Mouse (Mus musculus): Measurements from ENCODE around the gene Dennd2c.

DNA sequence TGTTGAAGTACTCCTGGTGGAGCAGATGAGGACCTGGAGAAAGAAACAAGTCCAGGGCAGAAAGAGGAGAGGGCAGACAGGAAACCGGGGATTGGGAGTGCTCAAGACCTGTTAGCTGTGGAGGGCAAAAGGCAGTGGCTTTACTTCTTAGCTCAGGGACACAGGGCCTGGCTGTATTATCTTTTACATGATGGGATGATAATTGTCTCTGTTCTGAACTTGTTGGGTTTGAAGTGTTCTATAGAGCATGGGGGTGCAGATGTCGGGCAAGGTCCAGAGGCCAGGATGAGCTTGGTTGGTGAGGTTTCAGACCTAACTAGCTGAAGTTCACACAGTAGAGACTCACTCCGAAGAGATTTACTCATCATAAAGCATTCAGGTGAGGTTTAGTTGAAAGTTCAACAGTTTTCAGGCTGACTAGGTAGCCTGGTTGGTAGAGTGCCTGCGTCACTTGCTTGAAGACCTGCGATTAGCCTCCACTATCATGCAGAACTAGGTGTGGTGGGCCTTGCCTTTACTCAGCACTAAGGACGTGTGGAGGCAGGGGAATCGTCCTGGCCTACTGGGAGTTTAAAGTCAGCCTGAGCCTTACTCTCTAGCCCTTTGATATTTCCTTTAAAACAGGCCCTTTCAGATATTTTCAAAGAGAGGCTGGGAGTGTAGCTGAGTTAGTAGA lies 5.3 kb downstream of the Dennd2c start:
- TF ChIP-seq POLR2A (IDR thresholded peaks at IDR 0.05; ENCODE audit: low read depth, low read length) (no peak), CTCF (IDR thresholded peaks at IDR 0.05; ENCODE audit: extremely low read depth, insufficient read depth, insufficient read length, insufficient replicate concordance) (no peak)

Measured in spleen, adult 2 months (tissue).